Mouse (Mus musculus) olfactory bulb, adult 2 months (tissue): ENCODE measurements around the gene Fa2h.

Experiments used
- CTCF ChIP-seq: fragments of 200-500 bp; IDR thresholded peaks from 2 replicates; pipeline ENCODE4 v1.5.1; 2012; ENCODE audit warnings: low read depth, mild to moderate bottlenecking, low read length, moderate library complexity; ENCODE audit not compliant: insufficient read depth
- POLR2A ChIP-seq: fragments of 200-500 bp; IDR thresholded peaks from 2 replicates; pipeline ENCODE4 v1.6.1; 2012; ENCODE audit warnings: mild to moderate bottlenecking, low read depth, low read length, moderate library complexity; ENCODE audit not compliant: insufficient read depth

- TF ChIP-seq CTCF (no peak), POLR2A (no peak)
Observed at GRCm38 (mm10) chr8:111340186-111340585, 53.4 kb downstream of the Fa2h start.
